16 mouse cellular contexts compared by ENCODE assay signal in the genomic region with DNA sequence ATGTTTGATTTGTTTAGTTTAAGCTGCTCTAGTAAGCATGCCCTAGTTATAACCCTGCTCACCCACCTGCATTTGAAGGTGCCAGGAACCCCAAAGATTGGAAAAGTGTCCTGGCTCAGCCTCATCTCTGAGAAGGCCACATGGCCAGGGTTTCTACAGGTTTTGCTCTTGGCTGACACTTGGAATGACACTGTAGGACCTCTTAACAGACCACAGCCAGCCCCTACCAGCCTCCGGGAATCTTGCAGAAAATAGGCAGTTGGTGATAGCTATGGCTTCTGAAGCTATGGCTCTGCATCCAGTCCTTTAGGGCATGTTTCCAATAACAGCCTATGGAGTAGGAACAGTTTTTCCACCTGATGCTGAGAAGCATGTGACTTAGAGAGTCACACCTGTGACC.
"Had no signal": no experiment of that assay in that cellular context is flagged by ENCODE, and none has a peak within 500 bp of the region (broad histone marks: within the 10 kb centered on the region; RNA-seq: fewer than 3 reads in every experiment).

No protein-coding gene starts in this region.

- H3K9me3 ChIP-seq: limb, embryonic 10.5 days; liver, embryonic 15.5 days; megakaryocyte, embryonic 14.5 days; midbrain, embryonic 15.5 days; neural tube, embryonic 13.5 days; stomach, embryonic 15.5 days had no signal

- H3K9ac ChIP-seq: liver, embryonic 15.5 days; midbrain, embryonic 15.5 days; neural tube, embryonic 13.5 days; stomach, embryonic 15.5 days had no signal

- H3K36me3 ChIP-seq: limb, embryonic 10.5 days; liver, embryonic 15.5 days; midbrain, embryonic 15.5 days; neural tube, embryonic 13.5 days; stomach, embryonic 15.5 days had no signal

- H3K4me3 ChIP-seq: layer of hippocampus, adult 2 months; limb, embryonic 10.5 days; liver, embryonic 15.5 days; megakaryocyte, embryonic 14.5 days; midbrain, embryonic 15.5 days; neural tube, embryonic 13.5 days; stomach, embryonic 15.5 days had no signal

- H3K4me1 ChIP-seq: midbrain, embryonic 15.5 days; neural tube, embryonic 13.5 days had no signal

- DNase-seq: kidney, postnatal 4 days; lung, adult 2 months; lung, postnatal 10 days; right cerebral cortex, postnatal 4 days; spleen, adult 18-20 months; thymus, postnatal 4 days had no signal

- H3K27ac ChIP-seq: layer of hippocampus, adult 2 months; limb, embryonic 10.5 days; liver, embryonic 15.5 days; macrophage; midbrain, embryonic 15.5 days; neural tube, embryonic 13.5 days; stomach, embryonic 15.5 days had no signal

- ATAC-seq: midbrain, embryonic 15.5 days had no signal

- H3K4me2 ChIP-seq: liver, embryonic 11.5 days; liver, embryonic 15.5 days; midbrain, embryonic 11.5 days; midbrain, embryonic 15.5 days; neural tube, embryonic 13.5 days; stomach, embryonic 15.5 days had no signal

- H3K27me3 ChIP-seq: liver, embryonic 15.5 days; midbrain, embryonic 15.5 days; neural tube, embryonic 13.5 days; stomach, embryonic 15.5 days had no signal
